Mouse (Mus musculus) embryo, embryonic 10 days (tissue): Measurements from ENCODE around the gene Zkscan4.
"Not testable (repeated sequence)": the region's sequence is repeated elsewhere in the genome, so short reads cannot be mapped to it uniquely, and the experiment has no call there.

ENCODE experiments used
- DNase-seq: peaks from one replicate; pipeline ENCODE4 v3.0.0-alpha.2; 2015; ENCODE audit warnings: low spot score

Gene Zkscan4

GRCm38 (mm10) chr13:21478759-21479670, at the start of gene Zkscan4, which contains the start of gene Gm10065:
Zkscan4 (plus strand) TSS chr13:21478907.
Gm10065 (minus strand) TSS chr13:21479441.
- peak; percentile 80 for DNase-seq

GRCm38 (mm10) chr13:21435476-21435875, 43.2 kb upstream of the Zkscan4 start:
- DNase-seq, result no peak

GRCm38 (mm10) chr13:21440503-21441206, 38.1 kb upstream of the Zkscan4 start, which contains the start of gene Pgbd1:
Pgbd1 (minus strand) TSS chr13:21441058.
- DNase-seq, result peak; percentile 92

- no peak for DNase-seq
Observed at GRCm38 (mm10) chr13:21441207-21441572, 37.5 kb upstream of the Zkscan4 start.

- no peak for DNase-seq
Observed at GRCm38 (mm10) chr13:21446796-21447195, 31.9 kb upstream of the Zkscan4 start.

- DNase-seq, result no peak
Observed at GRCm38 (mm10) chr13:21447856-21448614, 30.7 kb upstream of the Zkscan4 start.

- no peak for DNase-seq
Observed at GRCm38 (mm10) chr13:21453042-21453441, 25.7 kb upstream of the Zkscan4 start.

GRCm38 (mm10) chr13:21453449-21453848, 25.3 kb upstream of the Zkscan4 start, which contains the start of gene Zscan26:
Zscan26 (minus strand) TSS chr13:21453730.
- peak; percentile 94 for DNase-seq

- no peak for DNase-seq
Observed at GRCm38 (mm10) chr13:21454133-21454532, 24.6 kb upstream of the Zkscan4 start.

GRCm38 (mm10) chr13:21456347-21456746, 22.4 kb upstream of the Zkscan4 start:
- DNase-seq, result peak; percentile 63

GRCm38 (mm10) chr13:21462516-21462915, 16.2 kb upstream of the Zkscan4 start:
- not testable (repeated sequence) for DNase-seq

- no peak for DNase-seq
Observed at GRCm38 (mm10) chr13:21467336-21467735, 11.4 kb upstream of the Zkscan4 start.

GRCm38 (mm10) chr13:21468061-21469019, 10.4 kb upstream of the Zkscan4 start, which contains the start of gene Nkapl:
Nkapl (minus strand) TSS chr13:21468509.
- DNase-seq, result peak; percentile 94

GRCm38 (mm10) chr13:21469097-21469496, 9.6 kb upstream of the Zkscan4 start:
- DNase-seq, result no peak

GRCm38 (mm10) chr13:21472427-21472826, 6.3 kb upstream of the Zkscan4 start:
- peak; percentile 9 for DNase-seq

GRCm38 (mm10) chr13:21486881-21487280, 8.2 kb downstream of the Zkscan4 start:
- no peak for DNase-seq

GRCm38 (mm10) chr13:21492847-21493246, 14.1 kb downstream of the Zkscan4 start:
- DNase-seq, result no peak

- DNase-seq, result no peak
Observed at GRCm38 (mm10) chr13:21495080-21495479, 16.4 kb downstream of the Zkscan4 start, which contains the start of gene AK157302. AK157302 (plus strand) TSS chr13:21495223.

GRCm38 (mm10) chr13:21501182-21501581, 22.5 kb downstream of the Zkscan4 start, which contains the start of gene Gm11273:
Gm11273 (minus strand) TSS chr13:21501418.
- DNase-seq, result not testable (repeated sequence)

GRCm38 (mm10) chr13:21502296-21502695, 23.6 kb downstream of the Zkscan4 start:
- DNase-seq, result no peak
